Mouse (Mus musculus): ENCODE data around the gene Dhx58.
A peak's percentile ranks its signal among the peaks of the same experiment; 100 is the strongest.

The Dhx58 gene

GRCm38 (mm10) chr11:100688443-100688842 is 15.6 kb downstream of the Dhx58 start:
- no peak overlapping the region for H3K4me3 ChIP-seq (replicated peaks; ENCODE audit: low read length)
- TF ChIP-seq NANOG (IDR thresholded peaks at IDR 0.05; ENCODE audit: borderline replicate concordance, low read length) (no peak), POU5F1 (IDR thresholded peaks at IDR 0.05; ENCODE audit: borderline replicate concordance, low read length) (no peak), CTCF (conservative IDR thresholded peaks at IDR 0.05; ENCODE audit: low read length) (no peak)
- H3K27me3 ChIP-seq (ENCODE audit: insufficient read depth, low read length) = peaks cover 30% of the 10 kb centered on the region
- H3K9me3 ChIP-seq (ENCODE audit: low read length) = no peaks in the 10 kb centered on the region
- no peaks in the 10 kb centered on the region for H3K36me3 ChIP-seq (ENCODE audit: insufficient read depth, low read length)
- H3K4me1 ChIP-seq (replicated peaks; ENCODE audit: low read depth, low read length) = peaks cover 41% of the 10 kb centered on the region

- Histone ChIP-seq H3K9me3 (ENCODE audit: low read length) (no peaks in the 10 kb centered on the region), H3K4me3 (replicated peaks; ENCODE audit: low read length) (no peak overlapping the region), H3K4me1 (replicated peaks; ENCODE audit: low read depth, low read length) (peaks cover 42% of the 10 kb centered on the region), H3K27me3 (ENCODE audit: insufficient read depth, low read length) (peaks cover 24% of the 10 kb centered on the region), H3K36me3 (ENCODE audit: insufficient read depth, low read length) (no peaks in the 10 kb centered on the region)
- TF ChIP-seq CTCF (conservative IDR thresholded peaks at IDR 0.05; ENCODE audit: low read length) = no peak
- TF ChIP-seq NANOG (IDR thresholded peaks at IDR 0.05; ENCODE audit: borderline replicate concordance, low read length) = no peak
- TF ChIP-seq POU5F1 (IDR thresholded peaks at IDR 0.05; ENCODE audit: borderline replicate concordance, low read length) = no peak
Observed at GRCm38 (mm10) chr11:100687265-100687664, 16.8 kb downstream of the Dhx58 start.

GRCm38 (mm10) chr11:100685371-100685770 is 18.7 kb downstream of the Dhx58 start:
- TF ChIP-seq CTCF (conservative IDR thresholded peaks at IDR 0.05; ENCODE audit: low read length) = no peak
- TF ChIP-seq NANOG (IDR thresholded peaks at IDR 0.05; ENCODE audit: borderline replicate concordance, low read length) = no peak
- TF ChIP-seq POU5F1 (IDR thresholded peaks at IDR 0.05; ENCODE audit: borderline replicate concordance, low read length) = no peak
- no peaks in the 10 kb centered on the region for H3K9me3 ChIP-seq (ENCODE audit: low read length)
- H3K4me3 ChIP-seq (replicated peaks; ENCODE audit: low read length) = no peak overlapping the region
- peaks cover 46% of the 10 kb centered on the region for H3K4me1 ChIP-seq (replicated peaks; ENCODE audit: low read depth, low read length)
- no peaks in the 10 kb centered on the region for H3K36me3 ChIP-seq (ENCODE audit: insufficient read depth, low read length)
- peaks cover 6% of the 10 kb centered on the region for H3K27me3 ChIP-seq (ENCODE audit: insufficient read depth, low read length)

- Histone ChIP-seq H3K9me3 (ENCODE audit: low read length) (no peaks in the 10 kb centered on the region), H3K4me3 (replicated peaks; ENCODE audit: low read length) (no peak overlapping the region), H3K27me3 (ENCODE audit: insufficient read depth, low read length) (no peaks in the 10 kb centered on the region; the same call in 1 of the 2 replicates), H3K36me3 (ENCODE audit: insufficient read depth, low read length) (no peaks in the 10 kb centered on the region), H3K4me1 (replicated peaks; ENCODE audit: low read depth, low read length) (peaks cover 44% of the 10 kb centered on the region)
- TF ChIP-seq NANOG (IDR thresholded peaks at IDR 0.05; ENCODE audit: borderline replicate concordance, low read length) (no peak), POU5F1 (IDR thresholded peaks at IDR 0.05; ENCODE audit: borderline replicate concordance, low read length) (no peak), CTCF (conservative IDR thresholded peaks at IDR 0.05; ENCODE audit: low read length) (no peak)
Observed at GRCm38 (mm10) chr11:100684084-100684483, 20.0 kb downstream of the Dhx58 start.

- H3K27me3 ChIP-seq (ENCODE audit: insufficient read depth, low read length) = peaks cover 4% of the 10 kb centered on the region; the same call in 1 of the 2 replicates
- H3K4me3 ChIP-seq (replicated peaks; ENCODE audit: low read length) = 0 out of 2 replicates have a peak overlapping the region, but pooled peaks have one; percentile 21
- H3K4me1 ChIP-seq (replicated peaks; ENCODE audit: low read depth, low read length) = peaks cover 51% of the 10 kb centered on the region
- no peaks in the 10 kb centered on the region for H3K36me3 ChIP-seq (ENCODE audit: insufficient read depth, low read length)
- no peaks in the 10 kb centered on the region for H3K9me3 ChIP-seq (ENCODE audit: low read length)
- TF ChIP-seq POU5F1 (IDR thresholded peaks at IDR 0.05; ENCODE audit: borderline replicate concordance, low read length) (no peak), NANOG (IDR thresholded peaks at IDR 0.05; ENCODE audit: borderline replicate concordance, low read length) (no peak), CTCF (conservative IDR thresholded peaks at IDR 0.05; ENCODE audit: low read length) (no peak)
Observed at GRCm38 (mm10) chr11:100682526-100682925, 21.5 kb downstream of the Dhx58 start.

GRCm38 (mm10) chr11:100681826-100682225 is 22.2 kb downstream of the Dhx58 start:
- TF ChIP-seq POU5F1 (IDR thresholded peaks at IDR 0.05; ENCODE audit: borderline replicate concordance, low read length) (no peak), NANOG (IDR thresholded peaks at IDR 0.05; ENCODE audit: borderline replicate concordance, low read length) (no peak), CTCF (conservative IDR thresholded peaks at IDR 0.05; ENCODE audit: low read length) (no peak)
- H3K36me3 ChIP-seq (ENCODE audit: insufficient read depth, low read length) = no peaks in the 10 kb centered on the region

GRCm38 (mm10) chr11:100677810-100678209 is 26.3 kb downstream of the Dhx58 start:
- Histone ChIP-seq H3K4me3 (replicated peaks; ENCODE audit: low read length) (no peak overlapping the region; the same call in 1 of the 2 replicates), H3K4me1 (replicated peaks; ENCODE audit: low read depth, low read length) (peaks cover 57% of the 10 kb centered on the region), H3K36me3 (ENCODE audit: insufficient read depth, low read length) (no peaks in the 10 kb centered on the region), H3K27me3 (ENCODE audit: insufficient read depth, low read length) (peaks cover 30% of the 10 kb centered on the region), H3K9me3 (ENCODE audit: low read length) (no peaks in the 10 kb centered on the region)
- TF ChIP-seq NANOG (IDR thresholded peaks at IDR 0.05; ENCODE audit: borderline replicate concordance, low read length) (no peak), POU5F1 (IDR thresholded peaks at IDR 0.05; ENCODE audit: borderline replicate concordance, low read length) (no peak), CTCF (conservative IDR thresholded peaks at IDR 0.05; ENCODE audit: low read length) (no peak)

More at GRCm38 (mm10) chr11:100681826-100682225, 22.2 kb downstream of the Dhx58 start:
- peaks cover 6% of the 10 kb centered on the region; the same call in 1 of the 2 replicates for H3K27me3 ChIP-seq (ENCODE audit: insufficient read depth, low read length)
- peaks cover 55% of the 10 kb centered on the region for H3K4me1 ChIP-seq (replicated peaks; ENCODE audit: low read depth, low read length)
- H3K9me3 ChIP-seq (ENCODE audit: low read length) = no peaks in the 10 kb centered on the region
- H3K4me3 ChIP-seq (replicated peaks; ENCODE audit: low read length) = 0 out of 2 replicates have a peak overlapping the region, but pooled peaks have one; percentile 21

- Histone ChIP-seq H3K4me1 (replicated peaks; ENCODE audit: low read depth, low read length) (peaks cover 33% of the 10 kb centered on the region), H3K4me3 (replicated peaks; ENCODE audit: low read length) (peak overlapping the region; percentile 61), H3K27me3 (ENCODE audit: insufficient read depth, low read length) (peaks cover 36% of the 10 kb centered on the region), H3K9me3 (ENCODE audit: low read length) (peaks cover 34% of the 10 kb centered on the region), H3K36me3 (ENCODE audit: insufficient read depth, low read length) (peaks cover 3% of the 10 kb centered on the region; the same call in 1 of the 2 replicates)
- TF ChIP-seq NANOG (IDR thresholded peaks at IDR 0.05; ENCODE audit: borderline replicate concordance, low read length) (no peak), POU5F1 (IDR thresholded peaks at IDR 0.05; ENCODE audit: borderline replicate concordance, low read length) (no peak), CTCF (conservative IDR thresholded peaks at IDR 0.05; ENCODE audit: low read length) (no peak)
Observed at GRCm38 (mm10) chr11:100673169-100673568, 30.9 kb downstream of the Dhx58 start.

- peaks cover 3% of the 10 kb centered on the region; the same call in 1 of the 2 replicates for H3K36me3 ChIP-seq (ENCODE audit: insufficient read depth, low read length)
- TF ChIP-seq CTCF (conservative IDR thresholded peaks at IDR 0.05; ENCODE audit: low read length) (no peak), NANOG (IDR thresholded peaks at IDR 0.05; ENCODE audit: borderline replicate concordance, low read length) (no peak), POU5F1 (IDR thresholded peaks at IDR 0.05; ENCODE audit: borderline replicate concordance, low read length) (no peak)
- peaks cover 30% of the 10 kb centered on the region for H3K27me3 ChIP-seq (ENCODE audit: insufficient read depth, low read length)
- peaks cover 22% of the 10 kb centered on the region for H3K4me1 ChIP-seq (replicated peaks; ENCODE audit: low read depth, low read length)
- H3K9me3 ChIP-seq (ENCODE audit: low read length) = peaks cover 34% of the 10 kb centered on the region
- no peak overlapping the region for H3K4me3 ChIP-seq (replicated peaks; ENCODE audit: low read length)
Observed at GRCm38 (mm10) chr11:100671956-100672355, 32.1 kb downstream of the Dhx58 start.

Data from E14TG2a.4 (cell line).